ENCODE assay signal across 15 mouse cellular contexts in genomic region chr7:138672959-138673358, GRCm38 (mm10).
"Had no signal": no experiment of that assay in that cellular context is flagged by ENCODE, and none has a peak within 500 bp of the region (broad histone marks: within the 10 kb centered on the region; RNA-seq: fewer than 3 reads in every experiment).

No protein-coding gene starts in this region.

- H3K4me2 ChIP-seq: limb, embryonic 15.5 days; liver, embryonic 12.5 days; lung, embryonic 14.5 days; neural tube, embryonic 13.5 days had no signal

- H3K4me1 ChIP-seq: limb, embryonic 15.5 days; liver, embryonic 12.5 days had no signal

- H3K27ac ChIP-seq: limb, embryonic 15.5 days; liver, embryonic 12.5 days; midbrain, embryonic 10.5 days; neural tube, embryonic 13.5 days had no signal

- H3K4me3 ChIP-seq: limb, embryonic 15.5 days; liver, embryonic 12.5 days; midbrain, embryonic 10.5 days; neural tube, embryonic 13.5 days had no signal

- ATAC-seq: liver, embryonic 12.5 days; midbrain, embryonic 16.5 days had no signal

- H3K9ac ChIP-seq: limb, embryonic 15.5 days; liver, embryonic 12.5 days; lung, embryonic 14.5 days; neural tube, embryonic 13.5 days had no signal

- DNase-seq: kidney, postnatal 10 days; kidney, postnatal 4 days; lung, embryonic 14.5 days; lung, postnatal 10 days; lung, postnatal 4 days; retina, postnatal 1 day; right cerebral cortex, postnatal 4 days; spleen, adult 18-20 months; thymus, adult 18-20 months; thymus, postnatal 14 days had no signal

- H3K27me3 ChIP-seq: limb, embryonic 15.5 days; liver, embryonic 12.5 days; neural tube, embryonic 13.5 days had no signal

- H3K9me3 ChIP-seq: limb, embryonic 15.5 days; liver, embryonic 12.5 days; midbrain, embryonic 10.5 days; neural tube, embryonic 13.5 days had no signal

- H3K36me3 ChIP-seq: limb, embryonic 15.5 days; liver, embryonic 12.5 days; midbrain, embryonic 10.5 days; neural tube, embryonic 13.5 days had no signal
